Mouse (Mus musculus) lung, postnatal 0 days (tissue): ENCODE results near the gene Kpna3.

Source experiments
- CTCF ChIP-seq: IDR thresholded peaks from 2 replicates; pipeline ENCODE4 v1.5.1; 2016; ENCODE audit warnings: antibody characterized with exemption, mild to moderate bottlenecking
- EP300 ChIP-seq: IDR thresholded peaks from 2 replicates; pipeline ENCODE4 v1.6.1; 2016; ENCODE audit warnings: antibody characterized with exemption, mild to moderate bottlenecking, control low read depth

DNA sequence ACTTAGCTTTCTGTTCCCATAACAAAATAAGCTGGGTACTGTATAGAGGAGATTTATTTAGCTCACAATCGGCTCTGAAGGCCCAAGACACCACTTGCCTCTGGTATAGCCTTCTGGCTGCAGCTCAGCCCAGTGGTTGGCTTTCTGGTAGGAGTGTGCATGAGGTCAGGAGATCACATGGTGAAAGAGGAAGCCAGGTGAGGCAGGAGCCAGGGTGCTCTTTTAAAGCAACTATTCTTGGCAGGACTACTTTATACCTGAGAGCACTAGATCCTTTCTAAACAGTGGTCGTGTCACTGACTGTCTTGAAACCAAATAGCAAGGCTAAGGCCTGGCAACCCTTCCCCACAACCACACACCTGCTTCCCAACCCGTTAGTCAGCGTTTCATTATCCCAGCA lies 89.8 kb downstream of the Kpna3 start:
- no peak for TF ChIP-seq CTCF
- no peak for TF ChIP-seq EP300
